Mouse (Mus musculus) neural tube, embryonic 13.5 days (tissue): ENCODE results near the gene Tsc22d3. TPM values are rescaled to one million over a fixed set of nuclear protein-coding genes. Genes with fewer than 3 reads are reported as not detected.

Source experiments
- ATAC-seq: fragments of 200-750 bp; cut with Nextera tagmentation; 2 replicates; pipeline ENCODE4 v1.8.0; 2017; ENCODE audit warnings: low read depth, mild to moderate bottlenecking, moderate TSS enrichment, moderate library complexity
- H3K27ac ChIP-seq: fragments of 300-500 bp; sonication (generic); replicated peaks from 2 replicates; pipeline ENCODE4 v1.5.1; 2015; ENCODE audit warnings: moderate library complexity, mild to moderate bottlenecking, inconsistent platforms
- H3K27me3 ChIP-seq: fragments of 300-500 bp; sonication (generic); 2 replicates; pipeline ENCODE4 v1.6.1; 2015; ENCODE audit warnings: mild to moderate bottlenecking, inconsistent platforms
- H3K36me3 ChIP-seq: fragments of 300-500 bp; sonication (generic); 2 replicates; pipeline ENCODE4 v1.6.1; 2015; ENCODE audit warnings: mild to moderate bottlenecking, inconsistent platforms
- H3K4me1 ChIP-seq: fragments of 300-500 bp; sonication (generic); replicated peaks from 2 replicates; pipeline ENCODE4 v1.6.1; 2015; ENCODE audit warnings: inconsistent platforms
- H3K4me2 ChIP-seq: fragments of 300-500 bp; sonication (generic); 2 replicates; pipeline ENCODE4 v1.6.1; 2015; ENCODE audit warnings: inconsistent platforms, mild to moderate bottlenecking, moderate library complexity
- H3K4me3 ChIP-seq: fragments of 300-500 bp; sonication (generic); 2 replicates; pipeline ENCODE4 v1.5.1; 2015; ENCODE audit warnings: mild to moderate bottlenecking, inconsistent platforms
- H3K9ac ChIP-seq: fragments of 300-500 bp; sonication (generic); 2 replicates; pipeline ENCODE4 v1.6.1; 2015; ENCODE audit warnings: moderate library complexity, mild to moderate bottlenecking, inconsistent platforms
- H3K9me3 ChIP-seq: fragments of 300-500 bp; sonication (generic); 2 replicates; pipeline ENCODE4 v1.6.1; 2016; ENCODE audit warnings: inconsistent platforms
- WGBS: fragments of 180-500 bp; shearing (Covaris S2); methylation state at CpG from one replicate; pipeline ENCODE4 v1.1.7; 2015; 5-methylcytosine and 5-hydroxymethylcytosine counted together
- polyA plus RNA-seq: library from polyadenylated mRNA; unstranded; fragments of >200 nt; fragmentation: Nextera tagmentation; extraction: Ambion mirVana; gene quantifications from 2 replicates; pipeline ENCODE4 v1.2.1, GENCODE M21; 2015

Tsc22d3 gene
- polyA plus RNA-seq, 1 experiment from 2014 or later, result 135 TPM

GRCm38 (mm10) chrX:140590142-140590541, 10.3 kb downstream of the Tsc22d3 start:
- no peak overlapping the region for H3K9ac ChIP-seq
- H3K36me3 ChIP-seq, result no peaks in the 10 kb centered on the region
- H3K4me3 ChIP-seq, result no peak overlapping the region
- peaks cover 72% of the 10 kb centered on the region for H3K27me3 ChIP-seq
- H3K9me3 ChIP-seq, result no peaks in the 10 kb centered on the region
- no peak overlapping the region for H3K4me2 ChIP-seq
- no peaks in the 10 kb centered on the region for H3K4me1 ChIP-seq
- H3K27ac ChIP-seq, result no peak overlapping the region
- no peak for ATAC-seq
- WGBS, result 80% methylated on average over 2 of the region's 2 CpGs

GRCm38 (mm10) chrX:140589194-140589751, 11.2 kb downstream of the Tsc22d3 start:
- Histone ChIP-seq H3K27me3 (peaks cover 80% of the 10 kb centered on the region), H3K27ac (no peak overlapping the region), H3K9me3 (no peaks in the 10 kb centered on the region), H3K4me3 (no peak overlapping the region), H3K9ac (no peak overlapping the region), H3K36me3 (no peaks in the 10 kb centered on the region), H3K4me2 (no peak overlapping the region), H3K4me1 (no peaks in the 10 kb centered on the region)
- no peak for ATAC-seq
- 75% methylated on average over 4 of the region's 4 CpGs for WGBS

- no peaks in the 10 kb centered on the region for H3K9me3 ChIP-seq
- no peaks in the 10 kb centered on the region for H3K4me1 ChIP-seq
- peaks cover 84% of the 10 kb centered on the region for H3K27me3 ChIP-seq
- no peak overlapping the region for H3K4me3 ChIP-seq
- no peak for ATAC-seq
- WGBS, result 73% methylated on average over 5 of the region's 5 CpGs
- H3K27ac ChIP-seq, result no peak overlapping the region
- H3K9ac ChIP-seq, result no peak overlapping the region
- no peak overlapping the region for H3K4me2 ChIP-seq
- H3K36me3 ChIP-seq, result no peaks in the 10 kb centered on the region
Observed at GRCm38 (mm10) chrX:140588534-140588933, 11.9 kb downstream of the Tsc22d3 start.

DNA sequence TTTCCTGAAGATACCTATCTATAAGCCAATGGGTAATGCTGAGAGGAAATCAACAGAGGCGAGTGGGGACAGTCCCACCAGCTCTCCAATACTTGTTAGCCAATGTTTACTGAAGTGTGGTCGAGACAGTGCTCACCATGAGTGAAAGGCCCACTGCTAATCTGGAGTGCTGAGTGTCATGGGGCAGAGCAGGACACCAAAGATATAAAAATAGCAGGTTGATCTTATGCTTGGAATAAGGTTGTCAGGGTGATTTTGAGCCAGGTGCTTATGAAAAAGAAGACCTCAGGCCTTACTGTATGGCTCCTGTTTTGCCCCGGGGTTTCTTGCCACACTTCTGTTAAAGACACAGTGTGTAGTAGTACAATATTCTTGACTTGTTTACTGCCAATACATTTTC, 20.0 kb downstream of the Tsc22d3 start:
- Histone ChIP-seq H3K4me1 (no peaks in the 10 kb centered on the region), H3K9ac (no peak overlapping the region), H3K4me2 (no peak overlapping the region), H3K36me3 (no peaks in the 10 kb centered on the region), H3K9me3 (no peaks in the 10 kb centered on the region), H3K27ac (no peak overlapping the region), H3K4me3 (no peak overlapping the region), H3K27me3 (peaks cover 85% of the 10 kb centered on the region)
- ATAC-seq, result no peak
- 85% methylated on average over 3 of the region's 3 CpGs for WGBS

GRCm38 (mm10) chrX:140575636-140576035, 24.8 kb downstream of the Tsc22d3 start:
- no peak overlapping the region for H3K9ac ChIP-seq
- no peak overlapping the region for H3K4me3 ChIP-seq
- H3K27me3 ChIP-seq, result peaks cover 80% of the 10 kb centered on the region
- no peak overlapping the region for H3K4me2 ChIP-seq
- no peak overlapping the region for H3K27ac ChIP-seq
- H3K9me3 ChIP-seq, result no peaks in the 10 kb centered on the region
- WGBS, result 85% methylated on average over 3 of the region's 3 CpGs
- H3K36me3 ChIP-seq, result no peaks in the 10 kb centered on the region
- no peaks in the 10 kb centered on the region for H3K4me1 ChIP-seq
- no peak for ATAC-seq

- WGBS, result 77% methylated on average over 1 of the region's 1 CpGs
- no peak for ATAC-seq
- H3K9me3 ChIP-seq, result no peaks in the 10 kb centered on the region
Observed at GRCm38 (mm10) chrX:140575200-140575599, 25.3 kb downstream of the Tsc22d3 start.

GRCm38 (mm10) chrX:140572702-140573338, 27.6 kb downstream of the Tsc22d3 start:
- no peak overlapping the region for H3K4me2 ChIP-seq
- H3K36me3 ChIP-seq, result no peaks in the 10 kb centered on the region
- H3K4me3 ChIP-seq, result no peak overlapping the region
- H3K4me1 ChIP-seq, result no peaks in the 10 kb centered on the region
- no peak overlapping the region for H3K9ac ChIP-seq
- 42% methylated on average over 2 of the region's 2 CpGs for WGBS
- peaks cover 89% of the 10 kb centered on the region for H3K27me3 ChIP-seq
- H3K27ac ChIP-seq, result no peak overlapping the region
- no peak for ATAC-seq
- H3K9me3 ChIP-seq, result no peaks in the 10 kb centered on the region

More at GRCm38 (mm10) chrX:140575200-140575599, 25.3 kb downstream of the Tsc22d3 start:
- no peak overlapping the region for H3K4me3 ChIP-seq
- H3K9ac ChIP-seq, result no peak overlapping the region
- H3K27ac ChIP-seq, result no peak overlapping the region
- no peaks in the 10 kb centered on the region for H3K4me1 ChIP-seq
- no peak overlapping the region for H3K4me2 ChIP-seq
- no peaks in the 10 kb centered on the region for H3K36me3 ChIP-seq
- H3K27me3 ChIP-seq, result peaks cover 80% of the 10 kb centered on the region

DNA sequence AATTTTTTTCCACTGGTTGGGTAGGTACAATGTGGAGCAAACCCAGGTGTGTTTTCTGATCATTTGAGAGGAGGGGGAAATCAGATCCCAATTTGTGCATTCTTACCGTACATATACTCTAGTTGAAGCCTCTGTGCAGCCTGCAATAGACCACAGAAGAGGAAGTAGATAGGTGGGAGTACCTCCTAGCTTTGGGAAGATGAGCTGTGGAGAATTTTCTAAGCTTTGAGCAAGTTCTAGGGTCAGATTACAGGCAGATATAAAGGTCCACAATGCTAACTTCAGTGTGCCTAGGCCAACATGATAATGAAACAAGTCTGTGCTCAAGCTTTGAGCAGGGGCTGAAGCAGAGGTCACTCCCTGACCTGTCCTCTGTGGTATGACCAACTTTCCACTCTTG, 30.9 kb downstream of the Tsc22d3 start:
- H3K4me2 ChIP-seq, result no peak overlapping the region
- H3K36me3 ChIP-seq, result no peaks in the 10 kb centered on the region
- 87% methylated on average over 1 of the region's 1 CpGs for WGBS
- H3K9me3 ChIP-seq, result no peaks in the 10 kb centered on the region
- no peak for ATAC-seq
- H3K4me3 ChIP-seq, result no peak overlapping the region
- no peak overlapping the region for H3K9ac ChIP-seq
- H3K27me3 ChIP-seq, result peaks cover 90% of the 10 kb centered on the region
- H3K4me1 ChIP-seq, result no peaks in the 10 kb centered on the region
- no peak overlapping the region for H3K27ac ChIP-seq

DNA sequence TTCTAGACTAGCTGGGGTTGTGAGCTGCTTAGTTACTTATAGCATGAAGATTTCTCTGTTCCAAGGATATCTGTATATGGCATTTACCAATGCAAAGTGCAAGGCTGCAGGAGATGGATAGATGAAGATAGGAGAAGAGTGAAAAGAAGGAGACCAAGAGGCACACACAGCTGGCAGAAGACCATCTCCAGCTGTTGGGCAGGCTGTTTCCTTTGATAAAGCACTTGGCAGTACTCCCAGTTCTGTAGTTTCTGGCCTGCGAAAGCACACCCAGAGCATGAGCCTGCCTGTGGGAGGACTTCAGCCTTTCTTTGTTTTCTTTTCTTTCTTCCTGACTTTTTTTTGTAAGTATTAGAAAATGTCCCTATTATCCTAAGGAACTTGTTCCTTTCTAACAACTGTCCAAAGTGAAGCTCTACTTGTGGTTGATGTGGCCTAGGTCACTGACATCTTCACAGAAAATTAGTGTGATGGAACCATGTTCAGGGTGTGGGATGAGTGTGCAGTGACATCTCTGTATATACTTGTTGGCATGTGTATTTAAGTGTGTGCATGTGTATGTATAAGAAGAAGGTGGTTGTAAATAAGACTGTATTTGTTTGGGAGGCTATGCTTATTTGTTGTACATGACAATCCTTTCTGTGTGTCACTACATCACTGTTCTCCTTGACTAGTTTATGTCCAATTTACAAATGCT, 32.6 kb downstream of the Tsc22d3 start:
- peaks cover 78% of the 10 kb centered on the region for H3K27me3 ChIP-seq

DNA sequence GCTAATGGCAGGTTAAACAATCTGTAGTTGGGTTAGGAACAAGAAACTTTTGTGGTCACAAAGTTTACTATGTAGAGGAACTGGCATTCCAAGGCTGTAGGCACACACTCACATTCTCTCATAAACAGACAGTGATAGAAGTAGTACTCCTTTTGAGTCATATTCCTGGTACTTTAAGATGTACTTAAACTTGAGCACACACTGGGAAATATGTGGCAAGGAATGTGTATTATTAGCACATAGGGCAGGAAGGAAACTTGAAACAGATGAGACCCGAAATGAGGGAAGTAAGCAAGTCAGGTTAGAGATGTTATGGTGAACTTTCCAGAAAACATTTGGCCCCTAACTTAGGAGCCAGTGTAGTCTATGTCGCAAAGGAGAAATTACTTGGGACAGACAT, 34.7 kb downstream of the Tsc22d3 start:
- WGBS, result 75% methylated on average over 2 of the region's 2 CpGs
- no peak overlapping the region for H3K27ac ChIP-seq
- no peaks in the 10 kb centered on the region for H3K9me3 ChIP-seq
- ATAC-seq, result no peak
- peaks cover 72% of the 10 kb centered on the region for H3K27me3 ChIP-seq
- H3K4me3 ChIP-seq, result no peak overlapping the region
- no peak overlapping the region for H3K9ac ChIP-seq
- no peak overlapping the region for H3K4me2 ChIP-seq
- H3K4me1 ChIP-seq, result no peaks in the 10 kb centered on the region
- H3K36me3 ChIP-seq, result no peaks in the 10 kb centered on the region

More for the DNA sequence above, 32.6 kb downstream of the Tsc22d3 start:
- H3K36me3 ChIP-seq, result no peaks in the 10 kb centered on the region
- 76% methylated on average over 1 of the region's 1 CpGs for WGBS
- H3K4me2 ChIP-seq, result no peak overlapping the region
- no peaks in the 10 kb centered on the region for H3K9me3 ChIP-seq
- ATAC-seq, result no peak
- H3K4me3 ChIP-seq, result no peak overlapping the region
- H3K27ac ChIP-seq, result no peak overlapping the region
- no peak overlapping the region for H3K9ac ChIP-seq
- H3K4me1 ChIP-seq, result no peaks in the 10 kb centered on the region

DNA sequence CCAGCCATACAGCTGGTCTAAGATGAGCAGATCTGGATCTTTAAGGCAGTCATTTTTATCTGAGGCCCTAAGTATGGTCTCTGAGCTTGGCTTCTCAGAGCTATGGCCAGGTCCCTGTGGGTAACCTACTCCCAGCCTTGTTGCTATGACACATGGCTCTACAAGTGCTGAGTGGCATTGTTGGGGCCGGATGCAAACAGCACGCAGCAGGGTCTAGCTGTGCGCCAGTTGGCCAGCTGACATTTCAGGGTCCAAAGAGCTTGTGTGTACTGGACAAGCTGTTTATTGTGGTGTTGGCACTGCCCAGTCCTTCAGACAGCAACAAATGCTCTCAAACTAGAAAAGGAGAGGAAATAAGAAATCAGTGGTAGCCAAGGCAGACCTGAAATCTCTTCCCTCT, 35.2 kb downstream of the Tsc22d3 start:
- no peaks in the 10 kb centered on the region for H3K36me3 ChIP-seq
- no peaks in the 10 kb centered on the region for H3K4me1 ChIP-seq
- peaks cover 69% of the 10 kb centered on the region for H3K27me3 ChIP-seq
- no peak overlapping the region for H3K9ac ChIP-seq
- WGBS, result 88% methylated on average over 3 of the region's 3 CpGs
- ATAC-seq, result no peak
- H3K4me3 ChIP-seq, result no peak overlapping the region
- no peak overlapping the region for H3K4me2 ChIP-seq
- no peaks in the 10 kb centered on the region for H3K9me3 ChIP-seq
- no peak overlapping the region for H3K27ac ChIP-seq

GRCm38 (mm10) chrX:140564777-140565176, 35.7 kb downstream of the Tsc22d3 start:
- no peaks in the 10 kb centered on the region for H3K9me3 ChIP-seq
- no peak overlapping the region for H3K9ac ChIP-seq
- H3K27ac ChIP-seq, result no peak overlapping the region
- ATAC-seq, result no peak
- WGBS, result 90% methylated on average over 1 of the region's 1 CpGs
- no peaks in the 10 kb centered on the region for H3K36me3 ChIP-seq
- no peak overlapping the region for H3K4me2 ChIP-seq
- H3K27me3 ChIP-seq, result peaks cover 69% of the 10 kb centered on the region
- H3K4me1 ChIP-seq, result no peaks in the 10 kb centered on the region
- H3K4me3 ChIP-seq, result no peak overlapping the region
